Mouse (Mus musculus) lung, embryonic 15.5 days (tissue): ENCODE results near the gene Gm20683. TPM values are rescaled to one million over a fixed set of nuclear protein-coding genes. Genes with fewer than 3 reads are reported as not detected.
A peak's percentile ranks its signal among the peaks of the same experiment; 100 is the strongest.

Experiments used
- ATAC-seq: fragments of 200-750 bp; cut with Nextera tagmentation; 2 replicates; pipeline ENCODE4 v1.8.0; 2017; ENCODE audit warnings: moderate number of reproducible peaks, borderline replicate concordance; ENCODE audit not compliant: low FRiP score, low TSS enrichment; ENCODE audit errors: extremely low read depth
- H3K27ac ChIP-seq: fragments of 300-500 bp; sonication (generic); 2 replicates; pipeline ENCODE4 v1.5.1; 2015; ENCODE audit warnings: moderate library complexity, mild to moderate bottlenecking, inconsistent platforms
- H3K27me3 ChIP-seq: fragments of 300-500 bp; sonication (generic); 2 replicates; pipeline ENCODE4 v1.6.1; 2015; ENCODE audit warnings: inconsistent platforms
- H3K36me3 ChIP-seq: fragments of 300-500 bp; sonication (generic); 2 replicates; pipeline ENCODE4 v1.6.1; 2015; ENCODE audit warnings: inconsistent platforms
- H3K4me1 ChIP-seq: fragments of 300-500 bp; sonication (generic); 2 replicates; pipeline ENCODE4 v1.6.1; 2015; ENCODE audit warnings: inconsistent platforms
- H3K4me2 ChIP-seq: fragments of 300-500 bp; sonication (generic); 2 replicates; pipeline ENCODE4 v1.6.1; 2015; ENCODE audit warnings: inconsistent platforms, mild to moderate bottlenecking, moderate library complexity
- H3K4me3 ChIP-seq: fragments of 300-500 bp; sonication (generic); 2 replicates; pipeline ENCODE4 v1.5.1; 2015; ENCODE audit warnings: mild to moderate bottlenecking, inconsistent platforms
- H3K9ac ChIP-seq: fragments of 300-500 bp; sonication (generic); 2 replicates; pipeline ENCODE4 v1.6.1; 2015; ENCODE audit warnings: inconsistent platforms
- H3K9me3 ChIP-seq: fragments of 300-500 bp; sonication (generic); 2 replicates; pipeline ENCODE4 v1.6.1; 2016; ENCODE audit warnings: inconsistent platforms
- WGBS: fragments of 180-500 bp; shearing (Covaris S2); methylation state at CpG from one replicate; pipeline ENCODE4 v1.1.7; 2015; 5-methylcytosine and 5-hydroxymethylcytosine counted together
- polyA plus RNA-seq: library from polyadenylated mRNA; unstranded; fragments of >200 nt; fragmentation: Nextera tagmentation; extraction: Ambion mirVana; gene quantifications from 2 replicates; pipeline ENCODE4 v1.2.1, GENCODE M21; 2015

The Gm20683 gene
- polyA plus RNA-seq, 1 experiment from 2014 or later: 2.5 TPM

DNA sequence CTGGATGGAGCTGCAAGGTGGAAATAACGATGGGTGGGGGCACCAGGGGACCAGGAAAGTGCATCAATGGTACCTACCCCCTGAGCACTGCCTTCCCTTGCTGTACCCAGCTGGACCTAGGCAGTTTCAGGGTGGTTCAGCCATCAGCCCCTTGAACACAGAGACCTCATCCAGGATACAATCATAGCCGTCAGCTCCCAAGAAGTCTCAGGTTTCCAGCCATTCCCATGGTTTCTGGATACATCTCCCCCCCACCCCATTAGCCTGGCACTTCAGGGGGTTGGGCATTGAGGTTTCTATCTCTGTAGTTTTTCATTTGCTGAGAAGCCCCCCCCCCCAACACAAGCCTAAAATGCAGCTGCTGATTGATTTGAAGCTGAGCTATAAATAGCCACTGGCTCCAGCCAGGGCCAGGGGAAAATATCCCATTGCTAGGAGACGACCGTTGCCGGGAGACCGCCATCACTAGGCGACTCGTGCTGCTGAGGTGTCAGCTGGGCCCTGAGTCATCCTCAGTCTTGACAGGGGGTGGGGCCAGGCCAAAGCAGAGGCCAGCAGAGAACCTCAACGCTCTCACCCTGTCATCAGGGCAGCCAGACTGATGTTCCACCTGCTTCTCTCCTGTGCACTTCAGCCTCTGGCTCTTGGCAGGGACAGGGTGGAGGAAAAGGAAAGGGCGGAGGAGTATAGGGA, 38.6 kb downstream of the Gm20683 start:
- Histone ChIP-seq H3K4me3 (no peak overlapping the region), H3K9ac (no peak overlapping the region), H3K9me3 (no peaks in the 10 kb centered on the region), H3K27me3 (peaks cover 2% of the 10 kb centered on the region), H3K36me3 (no peaks in the 10 kb centered on the region), H3K4me1 (no peaks in the 10 kb centered on the region), H3K4me2 (no peak overlapping the region), H3K27ac (no peak overlapping the region)
- no peak for ATAC-seq
- WGBS: 9% methylated on average over 10 of the region's 10 CpGs

- Histone ChIP-seq H3K4me2 (no peak overlapping the region), H3K4me1 (peaks cover 12% of the 10 kb centered on the region), H3K4me3 (no peak overlapping the region), H3K27ac (no peak overlapping the region), H3K36me3 (no peaks in the 10 kb centered on the region), H3K9ac (no peak overlapping the region), H3K27me3 (no peaks in the 10 kb centered on the region; the same call in 1 of the 2 replicates), H3K9me3 (no peaks in the 10 kb centered on the region)
- ATAC-seq: no peak
- 8% methylated on average over 6 of the region's 6 CpGs for WGBS
These were observed 40.5 kb downstream of the Gm20683 start for GRCm38 (mm10) chr17:25801029-25801428.

DNA sequence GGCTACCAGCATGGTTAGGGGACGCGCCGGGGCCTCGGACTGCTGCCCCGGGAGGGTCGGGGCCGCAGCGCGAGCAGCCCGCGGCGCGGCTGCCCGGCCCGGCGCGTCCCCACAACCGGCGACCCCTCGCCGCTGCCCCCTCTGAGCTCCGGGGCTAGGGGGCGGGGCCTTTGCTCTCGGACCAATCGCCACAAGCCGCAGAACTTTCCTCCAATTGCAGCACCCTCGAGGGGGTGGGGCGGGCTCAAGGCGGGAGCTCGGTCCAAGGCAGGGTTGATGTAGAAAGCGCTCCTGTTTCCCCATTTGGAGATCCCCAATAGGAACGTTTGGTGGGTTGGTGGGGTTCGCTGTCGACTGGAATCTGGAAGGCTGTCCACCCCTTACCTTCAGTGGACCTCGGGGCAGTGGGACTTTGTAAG, 44.6 kb downstream of the Gm20683 start, which contains the start of gene Metrn:
Gene Metrn, minus strand, starts transcription at position 186 of the 419 bp plus-strand sequence.
- H3K4me1 ChIP-seq: peaks cover 46% of the 10 kb centered on the region
- no peaks in the 10 kb centered on the region for H3K9me3 ChIP-seq
- H3K27ac ChIP-seq: 0 out of 2 replicates have a peak within 1 kb of the TSS, but pooled peaks have one; percentile 42
- no peaks in the 10 kb centered on the region for H3K27me3 ChIP-seq
- peak within 1 kb of the TSS; percentile 97 for H3K4me2 ChIP-seq
- peak within 1 kb of the TSS; percentile 82 for H3K4me3 ChIP-seq
- WGBS: under 1% methylated on average over 35 of the region's 35 CpGs
- ATAC-seq: peak; percentile 82
- H3K9ac ChIP-seq: peak within 1 kb of the TSS; percentile 70
- H3K36me3 ChIP-seq: no peaks in the 10 kb centered on the region

DNA sequence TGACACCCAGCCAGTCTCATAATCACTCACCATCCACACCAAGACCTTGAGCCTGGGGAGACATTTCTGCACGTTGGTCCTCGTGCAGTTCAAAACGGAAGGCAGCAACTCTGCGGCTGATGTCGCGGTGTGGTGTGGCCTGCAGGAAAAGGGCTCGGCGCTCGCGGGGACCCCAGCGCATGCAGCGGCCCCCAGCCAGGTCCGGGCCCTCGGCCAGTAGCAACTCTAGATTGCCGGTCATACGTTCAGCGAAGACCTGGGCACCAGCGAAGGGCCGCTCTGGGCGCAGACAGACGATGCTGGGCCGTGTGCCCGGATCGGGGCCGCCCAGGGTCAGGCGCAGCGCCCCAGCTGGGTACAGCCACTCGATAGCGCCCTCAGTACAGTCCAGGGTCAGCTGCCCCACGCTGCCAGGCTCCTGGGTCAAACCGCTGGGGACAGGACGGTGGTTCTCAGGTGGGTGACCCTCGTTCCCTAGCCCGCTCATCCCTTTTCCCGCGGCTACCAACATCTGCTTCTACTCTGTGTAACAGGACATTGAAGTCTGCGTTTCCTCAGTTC, 45.3 kb downstream of the Gm20683 start:
- H3K9me3 ChIP-seq: no peaks in the 10 kb centered on the region
- H3K4me1 ChIP-seq: peaks cover 49% of the 10 kb centered on the region
- H3K27ac ChIP-seq: 0 out of 2 replicates have a peak overlapping the region, but pooled peaks have one; percentile 42
- no peaks in the 10 kb centered on the region for H3K36me3 ChIP-seq
- ATAC-seq: no peak
- H3K4me2 ChIP-seq: peak overlapping the region; percentile 97
- WGBS: 1% methylated on average over 37 of the region's 37 CpGs
- H3K9ac ChIP-seq: peak overlapping the region; percentile 70
- H3K4me3 ChIP-seq: peak overlapping the region; percentile 82
- H3K27me3 ChIP-seq: no peaks in the 10 kb centered on the region

DNA sequence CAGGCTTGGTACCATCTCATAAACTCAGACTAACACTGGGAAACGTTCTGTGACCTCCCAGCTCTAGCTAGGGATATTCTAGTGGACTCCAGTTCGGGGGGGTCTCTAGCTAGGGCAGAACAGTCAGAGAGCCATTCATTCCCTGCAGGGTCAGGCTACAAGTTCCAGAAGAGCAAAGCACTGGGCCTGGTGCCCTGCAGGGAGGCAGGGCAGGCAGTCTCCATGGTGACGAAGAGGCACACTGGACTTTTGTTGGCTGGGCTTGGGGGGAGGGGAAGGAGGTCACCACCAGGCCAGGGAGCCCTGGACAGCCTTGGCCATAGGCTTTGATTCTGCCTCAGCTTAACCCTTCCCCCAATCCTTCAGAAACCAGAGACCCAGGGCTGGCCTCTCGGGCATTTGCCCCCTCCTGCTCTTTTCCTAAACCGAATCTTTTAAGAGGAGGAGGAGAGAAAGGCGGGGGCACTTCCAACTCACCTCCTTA, 45.9 kb downstream of the Gm20683 start, which contains the start of gene AC134908.4:
Gene AC134908.4, minus strand, starts transcription at position 51 of the 484 bp plus-strand sequence.
- Histone ChIP-seq H3K4me2 (peak within 1 kb of the TSS; percentile 97), H3K27ac (0 out of 2 replicates have a peak within 1 kb of the TSS, but pooled peaks have one; percentile 42), H3K4me3 (peak within 1 kb of the TSS; percentile 82), H3K9ac (peak within 1 kb of the TSS; percentile 70), H3K9me3 (no peaks in the 10 kb centered on the region), H3K36me3 (no peaks in the 10 kb centered on the region), H3K4me1 (peaks cover 56% of the 10 kb centered on the region), H3K27me3 (no peaks in the 10 kb centered on the region)
- ATAC-seq: no peak
- 15% methylated on average over 6 of the region's 6 CpGs for WGBS

GRCm38 (mm10) chr17:25794998-25795397, 46.6 kb downstream of the Gm20683 start:
- 84% methylated on average over 17 of the region's 17 CpGs for WGBS
- Histone ChIP-seq H3K36me3 (no peaks in the 10 kb centered on the region; the same call in 1 of the 2 replicates), H3K4me3 (0 out of 2 replicates have a peak overlapping the region, but pooled peaks have one; percentile 82), H3K9me3 (no peaks in the 10 kb centered on the region), H3K4me2 (peak overlapping the region; percentile 97), H3K27ac (no peak overlapping the region), H3K27me3 (no peaks in the 10 kb centered on the region), H3K9ac (no peak overlapping the region), H3K4me1 (peaks cover 58% of the 10 kb centered on the region)
- ATAC-seq: no peak

GRCm38 (mm10) chr17:25794197-25794596, 47.4 kb downstream of the Gm20683 start:
- 59% methylated on average over 13 of the region's 13 CpGs for WGBS
- peak overlapping the region; percentile 99; the same call in 1 of the 2 replicates for H3K27ac ChIP-seq

GRCm38 (mm10) chr17:25792615-25793014, 48.9 kb downstream of the Gm20683 start, which contains the start of gene Fam173a:
Gene Fam173a, minus strand, starts transcription at chr17:25792901.
- H3K4me1 ChIP-seq: peaks cover 57% of the 10 kb centered on the region
- H3K27ac ChIP-seq: peak within 1 kb of the TSS; percentile 99
- peak within 1 kb of the TSS; percentile 82 for H3K9ac ChIP-seq
- H3K9me3 ChIP-seq: no peaks in the 10 kb centered on the region
- H3K36me3 ChIP-seq: peaks cover 20% of the 10 kb centered on the region
- ATAC-seq: peak; percentile 82
- WGBS: 2% methylated on average over 14 of the region's 14 CpGs
- peak within 1 kb of the TSS; percentile 87 for H3K4me2 ChIP-seq
- H3K4me3 ChIP-seq: peak within 1 kb of the TSS; percentile 88
- no peaks in the 10 kb centered on the region for H3K27me3 ChIP-seq

More at GRCm38 (mm10) chr17:25794197-25794596, 47.4 kb downstream of the Gm20683 start:
- ATAC-seq: no peak
- H3K36me3 ChIP-seq: peaks cover 8% of the 10 kb centered on the region
- no peaks in the 10 kb centered on the region for H3K9me3 ChIP-seq
- no peak overlapping the region for H3K4me2 ChIP-seq
- H3K4me1 ChIP-seq: peaks cover 58% of the 10 kb centered on the region
- no peak overlapping the region for H3K9ac ChIP-seq
- no peaks in the 10 kb centered on the region for H3K27me3 ChIP-seq
- no peak overlapping the region for H3K4me3 ChIP-seq

DNA sequence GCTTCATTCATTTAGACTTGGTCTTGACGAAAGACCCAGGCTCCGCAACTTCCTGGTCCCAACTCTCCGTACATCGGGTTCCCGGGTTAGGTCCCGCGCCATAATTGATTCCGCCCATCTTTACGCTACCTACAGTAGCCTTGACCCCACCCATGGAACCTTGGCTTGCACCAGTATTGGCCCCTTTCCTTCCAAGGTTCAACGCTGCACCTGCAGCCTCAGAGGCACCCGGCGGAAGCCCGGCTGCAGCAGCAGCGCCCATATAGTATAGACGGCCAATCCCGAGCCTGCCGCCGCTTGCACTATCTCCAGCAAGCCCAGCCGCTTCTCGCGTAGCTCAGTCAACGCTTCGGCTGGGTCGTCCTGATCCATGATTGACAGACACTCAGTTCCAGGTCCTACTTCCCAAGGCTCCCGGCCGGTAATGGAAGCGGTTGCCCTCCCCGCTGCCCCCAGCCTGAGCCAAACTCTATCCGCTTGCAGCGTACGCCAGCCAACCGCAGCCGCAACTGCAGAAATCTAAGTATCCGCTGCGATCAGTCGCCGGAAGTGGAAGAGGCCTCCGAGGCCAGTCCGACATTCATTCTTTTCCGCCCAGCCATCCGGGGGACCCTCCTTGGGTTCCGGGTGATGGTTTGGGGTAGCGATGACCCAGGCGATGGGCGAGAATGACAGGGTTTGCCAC, 49.6 kb downstream of the Gm20683 start:
- peak; percentile 66; the same call in 1 of the 2 replicates for ATAC-seq

DNA sequence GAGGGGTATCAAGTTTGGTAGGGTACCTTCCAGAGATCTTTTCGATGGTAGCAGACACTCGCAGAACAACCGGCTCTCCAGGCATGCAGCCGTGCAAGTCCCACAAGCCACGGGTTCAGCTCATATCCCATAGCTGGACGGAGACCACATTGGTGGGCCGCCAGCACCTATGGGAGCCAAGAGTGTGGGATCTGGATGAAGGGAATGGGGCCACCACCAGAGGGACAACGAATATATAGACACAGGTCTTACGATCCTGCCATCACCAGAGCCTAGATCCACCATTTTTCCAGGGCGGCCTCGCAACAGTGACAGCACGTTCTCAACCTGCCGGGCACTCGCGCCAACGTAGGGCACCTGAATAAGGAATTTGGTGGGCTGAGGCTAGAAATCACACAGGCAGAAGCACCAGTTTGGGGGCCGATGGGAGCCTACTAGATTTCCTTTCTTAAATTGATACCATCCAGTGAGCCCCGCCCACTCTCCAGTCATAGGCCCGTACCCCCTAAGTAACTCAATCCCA, 50.2 kb downstream of the Gm20683 start:
- H3K4me1 ChIP-seq: peaks cover 49% of the 10 kb centered on the region
- ATAC-seq: peak; percentile 16; the same call in 1 of the 2 replicates

More for the DNA sequence above, 49.6 kb downstream of the Gm20683 start:
- H3K27me3 ChIP-seq: no peaks in the 10 kb centered on the region
- H3K9me3 ChIP-seq: no peaks in the 10 kb centered on the region
- peak overlapping the region; percentile 99 for H3K27ac ChIP-seq
- peaks cover 20% of the 10 kb centered on the region for H3K36me3 ChIP-seq
- peak overlapping the region; percentile 88 for H3K4me3 ChIP-seq
- WGBS: under 1% methylated on average over 45 of the region's 45 CpGs
- H3K4me1 ChIP-seq: peaks cover 50% of the 10 kb centered on the region
- peak overlapping the region; percentile 82 for H3K9ac ChIP-seq
- peak overlapping the region; percentile 87 for H3K4me2 ChIP-seq

More for the DNA sequence above, 50.2 kb downstream of the Gm20683 start:
- Histone ChIP-seq H3K9me3 (no peaks in the 10 kb centered on the region), H3K36me3 (peaks cover 20% of the 10 kb centered on the region), H3K4me3 (peak overlapping the region; percentile 88), H3K9ac (peak overlapping the region; percentile 82), H3K27me3 (no peaks in the 10 kb centered on the region), H3K27ac (peak overlapping the region; percentile 99), H3K4me2 (peak overlapping the region; percentile 87)
- 22% methylated on average over 19 of the region's 19 CpGs for WGBS
